Mouse (Mus musculus): ENCODE measurements around the gene Caln1.

Gene Caln1

DNA sequence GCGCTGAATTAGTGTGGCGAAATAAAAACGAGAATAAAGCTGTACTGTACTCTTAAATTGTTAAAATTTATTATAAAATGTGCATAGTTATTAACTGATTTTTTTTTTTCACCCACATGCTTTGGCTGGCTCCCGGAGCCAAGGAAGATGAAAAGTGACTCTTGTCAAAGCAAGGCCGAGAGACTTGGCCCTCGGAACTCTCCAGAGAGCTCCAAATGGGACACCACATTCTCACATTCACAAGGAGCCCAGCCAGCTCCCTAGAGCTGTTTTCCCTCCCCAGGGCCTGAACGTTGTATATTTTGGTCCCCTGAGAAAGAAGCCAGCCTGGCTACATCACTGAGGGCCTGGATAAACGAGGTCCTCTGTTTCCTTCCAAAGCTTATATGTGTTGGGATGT is 25.1 kb downstream of the Caln1 start:
- no peak for DNase-seq (ENCODE audit: low spot score in 2 of 2)

- DNase-seq (ENCODE audit: low spot score in 2 of 2) = no peak
Observed at GRCm38 (mm10) chr5:130395142-130395541, 25.9 kb downstream of the Caln1 start.

DNA sequence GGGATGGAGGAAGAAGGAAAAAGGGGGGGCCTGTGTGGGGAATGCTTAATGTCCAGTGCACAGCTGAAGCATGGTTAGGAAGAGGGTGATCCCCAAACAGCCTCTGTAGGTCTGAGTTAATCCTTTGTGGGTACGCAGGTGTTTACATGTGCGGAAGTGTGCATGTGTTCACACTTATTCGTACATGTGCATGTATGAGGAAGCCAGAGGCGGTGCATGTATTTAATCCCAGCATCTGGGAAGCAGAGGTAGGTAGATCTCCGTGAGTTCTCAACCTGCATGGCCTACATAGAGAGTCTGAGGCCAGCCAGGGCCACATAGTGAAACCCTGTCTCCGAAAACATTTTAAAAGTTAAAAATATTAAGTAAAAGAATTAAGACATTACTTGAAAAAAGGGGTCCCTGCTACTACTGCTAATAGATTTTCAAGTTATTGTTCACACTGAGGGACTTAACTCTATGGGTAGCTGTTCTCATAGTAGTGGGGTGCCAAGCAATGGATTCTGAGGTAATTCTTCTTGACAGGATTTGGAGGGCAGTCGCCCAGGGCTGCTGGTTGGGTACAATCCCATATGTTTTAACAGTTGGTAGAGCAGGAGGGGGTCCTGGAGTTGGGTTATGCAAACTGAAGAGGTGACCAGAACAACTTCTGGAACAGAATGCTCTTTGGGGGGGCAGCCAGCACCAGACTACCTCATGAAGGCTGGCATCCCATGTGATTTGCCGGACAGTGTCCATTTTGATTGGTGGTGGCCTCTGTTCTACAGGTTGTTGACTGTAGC is 31.1 kb downstream of the Caln1 start:
- DNase-seq (ENCODE audit: low spot score in 2 of 2) = no peak

DNA sequence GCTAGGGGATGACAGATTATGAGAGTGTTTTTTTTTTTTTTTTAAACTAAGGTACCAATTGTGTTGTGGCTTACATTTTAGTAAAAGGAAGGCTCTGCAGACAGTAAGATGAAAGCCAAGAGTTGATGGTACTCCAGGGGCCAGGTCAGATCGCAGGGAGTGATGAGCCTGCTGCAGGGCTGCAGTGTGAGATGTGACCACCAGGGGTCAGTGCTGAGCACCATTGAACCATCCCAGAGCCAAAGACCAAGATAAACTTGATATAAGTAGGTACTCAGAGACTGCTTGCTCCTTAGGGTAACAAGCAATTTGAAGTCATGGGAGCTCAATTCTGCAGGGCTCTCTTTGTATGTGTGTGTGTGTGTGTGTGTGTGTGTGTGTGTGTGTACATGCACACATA is 35.9 kb downstream of the Caln1 start:
- peak in 1 of 2 experiments; percentile 39 for DNase-seq (ENCODE audit: low spot score in 2 of 2)

GRCm38 (mm10) chr5:130409706-130410105 is 40.5 kb downstream of the Caln1 start:
- no peak for DNase-seq (ENCODE audit: low spot score in 2 of 2)

DNA sequence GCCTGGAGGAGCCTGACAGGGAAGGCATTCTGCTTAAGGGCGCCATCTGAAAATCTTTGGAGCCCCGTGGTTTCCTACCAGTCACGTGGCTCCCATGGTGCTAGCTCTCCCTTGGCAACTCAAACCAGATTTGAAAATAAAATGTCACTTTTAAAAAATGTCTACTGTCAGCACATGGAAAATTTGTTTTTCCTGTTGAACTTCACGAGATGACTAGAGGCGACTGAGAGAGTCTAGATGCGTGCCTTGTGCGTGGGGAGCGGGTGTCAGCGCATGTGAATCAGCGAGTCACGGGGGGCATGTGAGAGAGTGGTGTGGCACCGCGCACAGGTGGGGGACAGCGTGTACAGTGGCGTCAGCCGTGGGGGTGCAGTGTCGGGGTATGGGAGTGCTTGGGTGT is 42.3 kb downstream of the Caln1 start:
- DNase-seq (ENCODE audit: low spot score in 2 of 2) = peak; percentile 19 to 31

GRCm38 (mm10) chr5:130447438-130447837 is 78.2 kb downstream of the Caln1 start:
- DNase-seq (ENCODE audit: low spot score in 2 of 2) = no peak

GRCm38 (mm10) chr5:130448491-130448890 is 79.2 kb downstream of the Caln1 start:
- peak; percentile 54 to 57 for DNase-seq (ENCODE audit: low spot score in 2 of 2)

GRCm38 (mm10) chr5:130448931-130449856 is 79.9 kb downstream of the Caln1 start:
- DNase-seq (ENCODE audit: low spot score in 2 of 2) = peak; percentile 35 to 50

DNA sequence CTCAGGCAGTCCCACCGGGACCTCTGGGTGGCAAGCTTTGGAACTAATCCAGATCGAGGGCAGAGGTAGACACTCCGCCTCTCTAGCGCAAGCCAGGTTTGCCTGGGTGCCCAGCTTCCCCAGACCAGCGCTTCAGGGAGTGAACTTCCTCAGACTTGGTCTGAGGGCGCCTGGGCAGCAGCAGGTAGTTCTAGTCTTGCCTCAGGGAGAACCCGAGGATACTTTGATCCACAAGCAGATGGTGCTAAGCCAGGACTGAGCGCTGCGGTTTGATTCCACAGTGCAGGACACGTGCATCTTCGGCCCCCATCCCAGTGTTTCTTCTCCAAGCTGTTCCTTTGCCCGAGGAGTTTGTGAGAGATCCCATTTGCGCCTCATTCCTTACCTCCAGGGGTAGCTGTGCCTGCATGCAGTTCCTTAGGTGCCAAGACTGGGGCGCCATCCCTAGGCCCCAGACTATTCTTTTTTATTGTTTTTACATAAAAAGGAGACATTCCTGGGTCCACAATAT is 80.8 kb downstream of the Caln1 start:
- DNase-seq (ENCODE audit: low spot score in 2 of 2) = peak in 1 of 2 experiments; percentile 37

DNA sequence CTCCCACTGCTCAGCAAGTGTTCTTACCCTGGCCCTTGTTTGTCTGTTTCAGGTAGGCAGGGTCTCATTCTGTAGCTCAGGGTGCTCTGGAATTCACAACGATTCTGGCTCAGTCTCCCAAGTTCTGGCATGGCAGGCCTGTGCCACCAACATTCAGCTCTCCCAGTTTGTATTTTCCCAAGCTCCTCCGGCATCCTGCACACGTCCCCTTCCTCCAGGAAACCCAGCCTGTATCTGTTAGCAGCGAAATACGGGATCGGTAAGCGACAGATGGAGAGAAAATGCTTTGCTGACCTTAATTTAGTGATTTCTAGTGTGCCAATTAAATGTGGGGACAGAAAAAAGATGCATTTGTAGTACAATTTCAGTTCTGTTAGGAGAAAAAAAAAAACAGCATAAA is 88.8 kb downstream of the Caln1 start:
- DNase-seq (ENCODE audit: low spot score in 2 of 2) = no peak

DNA sequence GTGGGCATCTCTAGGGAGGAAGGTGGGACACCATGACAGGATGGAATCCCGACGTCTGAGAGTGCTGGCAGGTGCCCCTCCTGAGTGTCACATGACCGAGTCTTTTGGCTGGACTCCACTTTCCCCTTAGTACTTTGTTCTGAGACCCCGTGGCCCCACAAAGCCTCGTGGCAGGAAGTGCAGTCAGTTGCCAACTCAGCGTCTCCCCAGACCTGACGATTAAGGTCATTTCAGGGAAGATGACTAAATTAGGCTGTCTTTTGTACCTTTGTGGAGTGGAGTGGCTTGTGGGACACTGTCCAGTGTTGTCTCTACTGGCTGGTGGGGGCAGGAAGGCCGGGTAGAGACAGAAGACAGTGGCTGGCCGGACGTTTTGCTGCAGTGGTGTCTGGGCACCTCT is 103.0 kb downstream of the Caln1 start:
- no peak for DNase-seq (ENCODE audit: low spot score in 2 of 2)

- no peak for DNase-seq (ENCODE audit: low spot score in 2 of 2)
Observed at GRCm38 (mm10) chr5:130474876-130475275, 105.6 kb downstream of the Caln1 start.

GRCm38 (mm10) chr5:130476741-130477140 is 107.5 kb downstream of the Caln1 start:
- no peak for DNase-seq (ENCODE audit: low spot score in 2 of 2)

DNA sequence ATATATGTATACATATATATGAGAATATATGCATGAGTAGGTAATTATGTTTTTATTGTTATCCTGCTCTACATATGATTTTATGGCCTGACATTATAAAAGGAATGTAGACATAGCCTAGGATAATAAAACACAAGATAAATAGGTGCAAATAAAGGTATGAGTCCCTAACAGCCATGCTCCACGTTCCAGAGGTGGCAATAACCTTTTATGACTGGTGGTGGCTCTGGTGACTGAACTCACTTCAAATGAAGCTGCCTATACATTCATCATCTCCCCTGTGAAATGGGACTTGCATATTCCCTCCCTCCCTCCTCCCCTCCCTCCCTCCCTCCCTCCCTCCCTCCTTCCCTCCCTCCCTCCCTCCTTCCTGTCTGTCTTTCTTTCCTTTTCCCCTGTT is 111.0 kb downstream of the Caln1 start:
- DNase-seq (ENCODE audit: low spot score in 2 of 2) = no peak

DNA sequence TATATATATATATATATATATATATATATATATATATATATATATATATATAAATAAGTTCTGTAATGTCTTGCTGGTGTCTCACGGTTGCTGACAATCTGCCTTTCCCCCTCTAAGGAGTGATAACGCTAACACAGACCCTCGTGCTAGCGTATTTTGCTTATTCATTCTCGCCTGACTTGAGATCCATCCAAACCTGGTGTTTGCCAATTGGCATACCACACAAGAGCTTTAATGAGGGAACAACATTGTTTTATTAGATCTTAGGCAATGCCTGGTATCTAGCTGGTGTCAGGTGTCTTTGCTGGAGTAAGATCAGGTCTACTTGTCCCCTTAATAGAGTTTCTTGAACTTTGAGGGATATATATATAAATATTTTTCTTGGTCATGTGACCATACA is 122.2 kb downstream of the Caln1 start:
- no peak for DNase-seq (ENCODE audit: low spot score in 2 of 2)

DNA sequence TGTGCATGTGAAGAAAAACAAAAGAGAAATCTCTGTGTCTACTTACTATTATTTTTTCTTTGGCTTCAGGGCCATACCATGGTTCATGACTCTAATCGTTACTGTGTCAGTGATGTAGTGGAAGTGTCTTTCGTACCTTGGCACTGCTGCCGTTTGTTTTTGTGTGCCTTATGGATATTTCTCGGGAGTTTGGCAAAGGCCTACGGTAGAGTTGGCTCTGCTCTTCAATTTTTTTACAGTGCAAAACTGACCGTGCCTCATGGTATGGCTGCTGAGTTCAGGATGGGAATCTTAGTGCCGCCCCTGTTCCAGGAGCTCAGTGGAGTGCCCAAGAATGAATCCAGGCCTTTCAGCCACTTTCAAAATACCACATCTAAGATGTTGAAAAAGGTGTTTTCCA is 123.0 kb downstream of the Caln1 start:
- no peak for DNase-seq (ENCODE audit: low spot score in 2 of 2)

GRCm38 (mm10) chr5:130502541-130502940 is 133.3 kb downstream of the Caln1 start:
- no peak for DNase-seq (ENCODE audit: low spot score in 2 of 2)

- no peak for DNase-seq (ENCODE audit: low spot score in 2 of 2)
Observed at GRCm38 (mm10) chr5:130504891-130505290, 135.6 kb downstream of the Caln1 start.

GRCm38 (mm10) chr5:130510516-130510915 is 141.3 kb downstream of the Caln1 start:
- DNase-seq (ENCODE audit: low spot score in 2 of 2) = no peak

GRCm38 (mm10) chr5:130515395-130515794 is 146.1 kb downstream of the Caln1 start:
- no peak for DNase-seq (ENCODE audit: low spot score in 2 of 2)

DNA sequence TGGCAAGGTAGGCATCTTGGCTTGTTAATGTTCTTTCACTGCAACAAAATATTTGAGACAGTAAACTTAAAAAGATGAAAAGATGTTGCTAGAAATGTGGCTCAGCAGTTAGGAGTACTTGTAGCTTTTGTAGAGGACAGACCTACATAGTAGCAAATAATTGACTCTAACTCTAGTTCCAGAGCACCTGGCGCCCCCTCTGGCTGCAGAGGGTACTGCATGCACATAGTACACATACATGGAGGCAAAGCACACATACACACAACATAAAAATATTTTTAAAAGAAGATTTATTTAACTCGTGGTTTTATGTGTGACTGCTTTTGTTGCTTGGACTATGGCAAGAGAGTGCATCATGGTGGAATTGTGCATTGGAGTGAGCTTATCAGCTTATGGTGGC is 151.3 kb downstream of the Caln1 start:
- no peak for DNase-seq (ENCODE audit: low spot score in 2 of 2)

GRCm38 (mm10) chr5:130527416-130527815 is 158.2 kb downstream of the Caln1 start:
- no peak for DNase-seq (ENCODE audit: low spot score in 2 of 2)

All from frontal cortex, postnatal 10 days (tissue).